Mouse (Mus musculus): Measurements from ENCODE around the gene C130050O18Rik. TPM values are rescaled to one million over a fixed set of nuclear protein-coding genes. Genes with fewer than 3 reads are reported as not detected.

Gene C130050O18Rik
- 0.18 and 0.54 TPM in 2 replicates for total RNA-seq (2014; rRNA removed)
- polyA plus RNA-seq (2012; rRNA removed): 0.56 and 1.6 TPM in 2 replicates

GRCm38 (mm10) chr5:139404801-139405401 is at the start of gene C130050O18Rik:
Gene C130050O18Rik (plus strand): TSS chr5:139405280.
- DNase-seq (ENCODE audit: extremely low read depth, low read depth, low spot score): no peak
- H3K9ac ChIP-seq (ENCODE audit: low read depth, low read length): 0 out of 2 replicates have a peak within 1 kb of the TSS, but pooled peaks have one; percentile 39
- no peaks in the 10 kb centered on the region for H3K4me1 ChIP-seq (ENCODE audit: control insufficient read depth, insufficient read depth, low read length)
- H3K79me2 ChIP-seq (ENCODE audit: control insufficient read depth, insufficient read depth, low read length): no peaks in the 10 kb centered on the region
- no peaks in the 10 kb centered on the region for H3K36me3 ChIP-seq (ENCODE audit: control insufficient read depth, insufficient read depth, low read length)
- no peak for TF ChIP-seq CTCF (IDR thresholded peaks at IDR 0.05; ENCODE audit: low read depth, low read length)
- TF ChIP-seq POLR2A (IDR thresholded peaks at IDR 0.05; ENCODE audit: extremely low read depth, insufficient read depth, low read length): no peak
- 85% methylated on average over 6 of the region's 6 CpGs for WGBS
- no peaks in the 10 kb centered on the region for H3K27me3 ChIP-seq (ENCODE audit: control insufficient read depth, insufficient read depth, low read length)
- peak within 1 kb of the TSS; percentile 10; the same call in 1 of the 2 replicates for H3K27ac ChIP-seq (replicated peaks; ENCODE audit: insufficient read depth, low read depth, low read length)
- 0 out of 2 replicates have a peak within 1 kb of the TSS, but pooled peaks have one; percentile 3 for H3K4me3 ChIP-seq (ENCODE audit: insufficient read depth, low read depth, low read length)

GRCm38 (mm10) chr5:139358653-139359052 is 46.4 kb upstream of the C130050O18Rik start:
- Histone ChIP-seq H3K4me1 (ENCODE audit: control insufficient read depth, insufficient read depth, low read length) (peaks cover 14% of the 10 kb centered on the region), H3K36me3 (ENCODE audit: control insufficient read depth, insufficient read depth, low read length) (no peaks in the 10 kb centered on the region), H3K27me3 (ENCODE audit: control insufficient read depth, insufficient read depth, low read length) (no peaks in the 10 kb centered on the region), H3K27ac (replicated peaks; ENCODE audit: insufficient read depth, low read depth, low read length) (peak overlapping the region; percentile 79), H3K79me2 (ENCODE audit: control insufficient read depth, insufficient read depth, low read length) (no peaks in the 10 kb centered on the region), H3K9ac (ENCODE audit: low read depth, low read length) (peak overlapping the region; percentile 7), H3K4me3 (ENCODE audit: insufficient read depth, low read depth, low read length) (no peak overlapping the region)
- TF ChIP-seq POLR2A (IDR thresholded peaks at IDR 0.05; ENCODE audit: extremely low read depth, insufficient read depth, low read length): no peak
- peak; percentile 80 for TF ChIP-seq CTCF (IDR thresholded peaks at IDR 0.05; ENCODE audit: low read depth, low read length)
- DNase-seq (ENCODE audit: extremely low read depth, low read depth, low spot score): peak; percentile 86
- WGBS: 32% methylated on average over 2 of the region's 2 CpGs

GRCm38 (mm10) chr5:139359244-139359643 is 45.8 kb upstream of the C130050O18Rik start:
- Histone ChIP-seq H3K4me3 (ENCODE audit: insufficient read depth, low read depth, low read length) (no peak overlapping the region), H3K27ac (replicated peaks; ENCODE audit: insufficient read depth, low read depth, low read length) (peak overlapping the region; percentile 79), H3K79me2 (ENCODE audit: control insufficient read depth, insufficient read depth, low read length) (no peaks in the 10 kb centered on the region), H3K27me3 (ENCODE audit: control insufficient read depth, insufficient read depth, low read length) (no peaks in the 10 kb centered on the region), H3K4me1 (ENCODE audit: control insufficient read depth, insufficient read depth, low read length) (peaks cover 18% of the 10 kb centered on the region), H3K9ac (ENCODE audit: low read depth, low read length) (no peak overlapping the region; the same call in 1 of the 2 replicates), H3K36me3 (ENCODE audit: control insufficient read depth, insufficient read depth, low read length) (no peaks in the 10 kb centered on the region)
- DNase-seq (ENCODE audit: extremely low read depth, low read depth, low spot score): peak; percentile 93
- 44% methylated on average over 5 of the region's 5 CpGs for WGBS
- TF ChIP-seq POLR2A (IDR thresholded peaks at IDR 0.05; ENCODE audit: extremely low read depth, insufficient read depth, low read length) (no peak), CTCF (IDR thresholded peaks at IDR 0.05; ENCODE audit: low read depth, low read length) (no peak)

- peak overlapping the region; percentile 63 for H3K9ac ChIP-seq (ENCODE audit: low read depth, low read length)
- 4% methylated on average over 7 of the region's 7 CpGs for WGBS
- H3K79me2 ChIP-seq (ENCODE audit: control insufficient read depth, insufficient read depth, low read length): no peaks in the 10 kb centered on the region
- H3K4me3 ChIP-seq (ENCODE audit: insufficient read depth, low read depth, low read length): peak overlapping the region; percentile 5; the same call in 1 of the 2 replicates
- H3K27ac ChIP-seq (replicated peaks; ENCODE audit: insufficient read depth, low read depth, low read length): peak overlapping the region; percentile 93
- H3K36me3 ChIP-seq (ENCODE audit: control insufficient read depth, insufficient read depth, low read length): no peaks in the 10 kb centered on the region
- no peak for TF ChIP-seq POLR2A (IDR thresholded peaks at IDR 0.05; ENCODE audit: extremely low read depth, insufficient read depth, low read length)
- no peak for TF ChIP-seq CTCF (IDR thresholded peaks at IDR 0.05; ENCODE audit: low read depth, low read length)
- no peaks in the 10 kb centered on the region for H3K27me3 ChIP-seq (ENCODE audit: control insufficient read depth, insufficient read depth, low read length)
- DNase-seq (ENCODE audit: extremely low read depth, low read depth, low spot score): no peak
- H3K4me1 ChIP-seq (ENCODE audit: control insufficient read depth, insufficient read depth, low read length): peaks cover 52% of the 10 kb centered on the region
Observed at GRCm38 (mm10) chr5:139363858-139364257, 41.2 kb upstream of the C130050O18Rik start.

GRCm38 (mm10) chr5:139364260-139364910 is 40.7 kb upstream of the C130050O18Rik start:
- TF ChIP-seq CTCF (IDR thresholded peaks at IDR 0.05; ENCODE audit: low read depth, low read length) (peak; percentile 96), POLR2A (IDR thresholded peaks at IDR 0.05; ENCODE audit: extremely low read depth, insufficient read depth, low read length) (0 out of 2 replicates have a peak, but pooled peaks have one; percentile 29)
- H3K4me3 ChIP-seq (ENCODE audit: insufficient read depth, low read depth, low read length): peak overlapping the region; percentile 1; the same call in 1 of the 2 replicates

More at GRCm38 (mm10) chr5:139364260-139364910, 40.7 kb upstream of the C130050O18Rik start:
- H3K27me3 ChIP-seq (ENCODE audit: control insufficient read depth, insufficient read depth, low read length): no peaks in the 10 kb centered on the region
- H3K9ac ChIP-seq (ENCODE audit: low read depth, low read length): peak overlapping the region; percentile 65
- peak; percentile 85 for DNase-seq (ENCODE audit: extremely low read depth, low read depth, low spot score)
- peak overlapping the region; percentile 93 for H3K27ac ChIP-seq (replicated peaks; ENCODE audit: insufficient read depth, low read depth, low read length)
- under 1% methylated on average over 12 of the region's 12 CpGs for WGBS
- no peaks in the 10 kb centered on the region for H3K36me3 ChIP-seq (ENCODE audit: control insufficient read depth, insufficient read depth, low read length)
- H3K4me1 ChIP-seq (ENCODE audit: control insufficient read depth, insufficient read depth, low read length): peaks cover 48% of the 10 kb centered on the region
- no peaks in the 10 kb centered on the region for H3K79me2 ChIP-seq (ENCODE audit: control insufficient read depth, insufficient read depth, low read length)
